ENCODE assay signal across 8 mouse cellular contexts in genomic region chr2:71117797-71118708, GRCm38 (mm10). TPM values are rescaled to one million over a fixed set of nuclear protein-coding genes. Genes with fewer than 3 reads are reported as not detected.
A peak's percentile ranks its signal among the peaks of the same experiment; 100 is the strongest.
DNase-seq lines count a peak whose midpoint lies in the region; ATAC-seq and TF ChIP-seq lines count a peak whose summit lies in the region.

Cybrd1 (plus strand) TSS chr2:71117923.

- ATAC-seq in hindbrain, embryonic 15.5 days (ENCODE audit: low FRiP score, low read depth): peak; percentile 58; the same call in 1 of the 2 replicates
- ATAC-seq in liver, embryonic 14.5 days (ENCODE audit: insufficient read depth): no peak
- ATAC-seq in neural tube, embryonic 15.5 days (ENCODE audit: low FRiP score): peak; percentile 55

- no peak for TF ChIP-seq CTCF in liver, embryonic 14.5 days (IDR thresholded peaks at IDR 0.05; ENCODE audit: low read depth)

- H3K27me3 ChIP-seq in hindbrain, embryonic 15.5 days: 0 out of 2 replicates have a peak, but pooled peaks cover 7% of the 10 kb centered on the region
- H3K27me3 ChIP-seq in liver, embryonic 14.5 days (ENCODE audit: control insufficient read depth, insufficient read depth, low read length): peaks cover 27% of the 10 kb centered on the region
- peaks cover 26% of the 10 kb centered on the region for H3K27me3 ChIP-seq in neural tube, embryonic 15.5 days (replicated peaks)

- DNase-seq in layer of hippocampus, postnatal 10 days (ENCODE audit: low spot score in 2 of 2): peak; percentile 52
- DNase-seq in layer of hippocampus, postnatal 25 days (ENCODE audit: extremely low spot score in 1 of 2, low spot score in 1 of 2): no peak
- DNase-seq in adrenal gland, postnatal 36 days: peak; percentile 55 to 61
- DNase-seq in gastrocnemius, postnatal 10 days: peak; percentile 71
- DNase-seq in liver, embryonic 14.5 days (ENCODE audit: low read depth in 3 of 3, low spot score in 3 of 3): no peak
- no peak for DNase-seq in frontal cortex, postnatal 14 days (ENCODE audit: low spot score in 2 of 2)

- no peaks in the 10 kb centered on the region for H3K9me3 ChIP-seq in hindbrain, embryonic 15.5 days
- peaks cover 2% of the 10 kb centered on the region; the same call in 1 of the 2 replicates for H3K9me3 ChIP-seq in liver, embryonic 14.5 days (ENCODE audit: control insufficient read depth, low read length)
- no peaks in the 10 kb centered on the region for H3K9me3 ChIP-seq in neural tube, embryonic 15.5 days (replicated peaks)

- H3K27ac ChIP-seq in hindbrain, embryonic 15.5 days (replicated peaks): 0 out of 2 replicates have a peak within 1 kb of the TSS, but pooled peaks have one; percentile 10
- no peak within 1 kb of the TSS for H3K27ac ChIP-seq in liver, embryonic 14.5 days
- H3K27ac ChIP-seq in neural tube, embryonic 15.5 days (replicated peaks): no peak within 1 kb of the TSS

- no peak for TF ChIP-seq EP300 in liver, embryonic 14.5 days (IDR thresholded peaks at IDR 0.05; ENCODE audit: low read depth)

- peaks cover 14% of the 10 kb centered on the region for H3K4me1 ChIP-seq in hindbrain, embryonic 15.5 days (replicated peaks)
- H3K4me1 ChIP-seq in liver, embryonic 14.5 days (replicated peaks; ENCODE audit: control insufficient read depth in 2 of 2, insufficient read depth in 2 of 2, low read length in 1 of 2): no peaks in the 10 kb centered on the region
- peaks cover 17% of the 10 kb centered on the region for H3K4me1 ChIP-seq in neural tube, embryonic 15.5 days

- H3K36me3 ChIP-seq in hindbrain, embryonic 15.5 days: no peaks in the 10 kb centered on the region
- no peaks in the 10 kb centered on the region for H3K36me3 ChIP-seq in liver, embryonic 14.5 days (replicated peaks; ENCODE audit: control insufficient read depth, insufficient read depth, low read depth)
- H3K36me3 ChIP-seq in neural tube, embryonic 15.5 days: no peaks in the 10 kb centered on the region

- H3K9ac ChIP-seq in hindbrain, embryonic 15.5 days: peak within 1 kb of the TSS; percentile 46
- peak within 1 kb of the TSS; percentile 34; the same call in 1 of the 2 replicates for H3K9ac ChIP-seq in liver, embryonic 14.5 days (replicated peaks)
- peak within 1 kb of the TSS; percentile 48 for H3K9ac ChIP-seq in neural tube, embryonic 15.5 days (replicated peaks)

- H3K4me3 ChIP-seq in hindbrain, embryonic 15.5 days: peak within 1 kb of the TSS; percentile 47
- H3K4me3 ChIP-seq in liver, embryonic 14.5 days (ENCODE audit: insufficient read depth in 1 of 2, low read depth in 2 of 2, low read length in 2 of 2): peak within 1 kb of the TSS; percentile 34 to 49
- H3K4me3 ChIP-seq in neural tube, embryonic 15.5 days (replicated peaks): peak within 1 kb of the TSS; percentile 43

- peak within 1 kb of the TSS; percentile 84 for H3K4me2 ChIP-seq in hindbrain, embryonic 15.5 days
- peak within 1 kb of the TSS; percentile 64 for H3K4me2 ChIP-seq in liver, embryonic 14.5 days (ENCODE audit: low read depth)
- peak within 1 kb of the TSS; percentile 75 for H3K4me2 ChIP-seq in neural tube, embryonic 15.5 days

- WGBS in hindbrain, embryonic 15.5 days: 3% methylated on average over 60 of the region's 60 CpGs
- 2% methylated on average over 60 of the region's 60 CpGs for WGBS in liver, embryonic 14.5 days (ENCODE audit: insufficient replicate concordance)
- WGBS in neural tube, embryonic 15.5 days: 3% methylated on average over 57 of the region's 60 CpGs

RNA-seq across cellular contexts. Expression of gene Cybrd1, which starts in this region (rescaled TPM):
- total RNA-seq in layer of hippocampus, postnatal 10 days (2021): 10 to 100 TPM; 12.0 to 12.8 TPM
- total RNA-seq in layer of hippocampus, postnatal 25 days (2021): 1 to 10 TPM; 4.5 to 5.4 TPM
- under 1 TPM; 0.53 to 0.99 TPM for total RNA-seq in adrenal gland, postnatal 36 days (2021)
- total RNA-seq in gastrocnemius, postnatal 10 days (2021): 1 to 10 TPM; 3.0 to 4.1 TPM
- 5.8 and 5.9 TPM in 2 replicates for polyA plus RNA-seq in hindbrain, embryonic 15.5 days (2015; fragmentation: Nextera tagmentation; extraction: Ambion mirVana)
- polyA plus RNA-seq in liver, embryonic 14.5 days (2012; rRNA removed): 0.90 and 0.92 TPM in 2 replicates
- polyA plus RNA-seq in liver, embryonic 14.5 days (2014; fragmentation: Nextera tagmentation; extraction: Ambion mirVana): 0.38 and 0.58 TPM in 2 replicates
- 3.4 and 3.5 TPM in 2 replicates for polyA plus RNA-seq in neural tube, embryonic 15.5 days (2015; fragmentation: Nextera tagmentation; extraction: Ambion mirVana)

Comparison
In these comparisons a context has a peak if more than half of its experiments do, and no peak if none do; other contexts are left out.
1. DNase-seq: peak in layer of hippocampus, postnatal 10 days (2 of 2) and gastrocnemius, postnatal 10 days (single experiment); none in layer of hippocampus, postnatal 25 days (0 of 2), liver, embryonic 14.5 days (0 of 3) and frontal cortex, postnatal 14 days (0 of 2).
2. Peak in DNase-seq in adrenal gland, postnatal 36 days; RNA of the gene not detected or under 1 TPM.
3. Peak in every context shown above with its lines, with median percentiles within 50 percentile points of each other: H3K4me2 ChIP-seq, H3K4me3 ChIP-seq and H3K9ac ChIP-seq.